Mouse (Mus musculus) lung, postnatal 4 days (tissue): ENCODE data around the gene Slc16a3.
A peak's percentile ranks its signal among the peaks of the same experiment; 100 is the strongest.

Source experiments
- DNase-seq, 2 experiments: peaks; one replicate each; pipeline ENCODE4 v3.0.0; 2021

Slc16a3 gene

GRCm38 (mm10) chr11:120979711-120980426 lies 31.6 kb downstream of the Slc16a3 start:
- no peak for DNase-seq

- DNase-seq: peak; percentile 49 to 70
Observed at GRCm38 (mm10) chr11:120980427-120981035, 32.3 kb downstream of the Slc16a3 start.

GRCm38 (mm10) chr11:120981661-120982060 lies 33.4 kb downstream of the Slc16a3 start:
- no peak for DNase-seq

GRCm38 (mm10) chr11:120982459-120982858 lies 34.2 kb downstream of the Slc16a3 start:
- DNase-seq: no peak

- no peak for DNase-seq
Observed at GRCm38 (mm10) chr11:120984448-120985330, 36.4 kb downstream of the Slc16a3 start.

GRCm38 (mm10) chr11:120987608-120988007 lies 39.3 kb downstream of the Slc16a3 start:
- DNase-seq: no peak

- no peak for DNase-seq
Observed at GRCm38 (mm10) chr11:120988410-120988809, 40.1 kb downstream of the Slc16a3 start.

GRCm38 (mm10) chr11:120989523-120989922 lies 41.2 kb downstream of the Slc16a3 start:
- DNase-seq: no peak

GRCm38 (mm10) chr11:120990126-120990781 lies 42.0 kb downstream of the Slc16a3 start:
- peak; percentile 66 to 76 for DNase-seq

GRCm38 (mm10) chr11:120990951-120991526 lies 42.8 kb downstream of the Slc16a3 start, which contains the start of gene Csnk1d:
Gene Csnk1d (minus strand): TSS chr11:120991330.
- DNase-seq: peak; percentile 97 to 99

GRCm38 (mm10) chr11:120991791-120992190 lies 43.5 kb downstream of the Slc16a3 start:
- peak in 1 of 2 experiments; percentile 38 for DNase-seq

- DNase-seq: no peak
Observed at GRCm38 (mm10) chr11:120993080-120993479, 44.8 kb downstream of the Slc16a3 start.

- no peak for DNase-seq
Observed at GRCm38 (mm10) chr11:120993586-120993985, 45.3 kb downstream of the Slc16a3 start.

GRCm38 (mm10) chr11:120994741-120995140 lies 46.5 kb downstream of the Slc16a3 start:
- no peak for DNase-seq

GRCm38 (mm10) chr11:121001966-121002365 lies 53.7 kb downstream of the Slc16a3 start:
- DNase-seq: no peak

- DNase-seq: no peak
Observed at GRCm38 (mm10) chr11:121004281-121004680, 56.0 kb downstream of the Slc16a3 start.

GRCm38 (mm10) chr11:121006184-121006583 lies 57.9 kb downstream of the Slc16a3 start:
- no peak for DNase-seq

- DNase-seq: no peak
Observed at GRCm38 (mm10) chr11:121010044-121010755, 61.9 kb downstream of the Slc16a3 start.
